Mouse (Mus musculus) 3134 (cell line): ENCODE data around the gene Mpv17.

Experiments
- DNase-seq: peaks from one replicate; pipeline ENCODE4 v3.0.0-alpha.2; 2011; ENCODE audit warnings: low spot score; ENCODE audit not compliant: insufficient read length; ENCODE audit errors: extremely low read depth

Gene Mpv17

GRCm38 (mm10) chr5:31110781-31111180, 43.3 kb downstream of the Mpv17 start:
- DNase-seq = no peak

- DNase-seq = no peak
Measured at GRCm38 (mm10) chr5:31108000-31108490, 46.0 kb downstream of the Mpv17 start, which contains the start of gene Slc30a3. Gene Slc30a3 (minus strand): TSS chr5:31108237.

DNA sequence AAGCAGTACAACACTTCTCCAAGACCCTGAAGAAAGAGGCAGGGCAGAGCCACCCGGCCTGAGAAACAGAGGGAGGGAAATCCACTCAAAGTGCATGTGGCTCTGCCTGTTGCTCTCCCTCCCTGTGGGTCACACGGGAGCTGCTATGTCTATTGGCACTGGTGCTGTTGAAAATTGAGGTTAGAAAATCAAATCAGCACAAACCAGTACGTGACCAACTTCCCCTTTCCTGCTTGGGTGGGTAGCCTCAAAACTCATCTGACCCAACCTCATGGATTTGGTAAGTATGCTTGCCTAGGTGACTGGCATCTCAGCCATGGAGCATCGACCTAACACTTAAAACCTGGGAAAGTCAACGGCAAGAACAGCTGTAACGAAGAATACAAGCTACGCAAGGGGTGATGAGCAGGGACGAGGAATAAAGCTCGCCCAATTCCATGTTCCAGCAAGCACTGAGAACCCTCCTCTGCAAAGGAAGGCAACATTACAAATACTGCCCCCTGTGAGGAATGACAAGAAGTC, 48.2 kb downstream of the Mpv17 start, which contains the start of gene Dnajc5g:
Gene Dnajc5g (plus strand): TSS at position 472 of the 522 bp plus-strand sequence.
- DNase-seq = no peak

- DNase-seq = no peak
Measured at GRCm38 (mm10) chr5:31095711-31096480, 58.2 kb downstream of the Mpv17 start.

DNA sequence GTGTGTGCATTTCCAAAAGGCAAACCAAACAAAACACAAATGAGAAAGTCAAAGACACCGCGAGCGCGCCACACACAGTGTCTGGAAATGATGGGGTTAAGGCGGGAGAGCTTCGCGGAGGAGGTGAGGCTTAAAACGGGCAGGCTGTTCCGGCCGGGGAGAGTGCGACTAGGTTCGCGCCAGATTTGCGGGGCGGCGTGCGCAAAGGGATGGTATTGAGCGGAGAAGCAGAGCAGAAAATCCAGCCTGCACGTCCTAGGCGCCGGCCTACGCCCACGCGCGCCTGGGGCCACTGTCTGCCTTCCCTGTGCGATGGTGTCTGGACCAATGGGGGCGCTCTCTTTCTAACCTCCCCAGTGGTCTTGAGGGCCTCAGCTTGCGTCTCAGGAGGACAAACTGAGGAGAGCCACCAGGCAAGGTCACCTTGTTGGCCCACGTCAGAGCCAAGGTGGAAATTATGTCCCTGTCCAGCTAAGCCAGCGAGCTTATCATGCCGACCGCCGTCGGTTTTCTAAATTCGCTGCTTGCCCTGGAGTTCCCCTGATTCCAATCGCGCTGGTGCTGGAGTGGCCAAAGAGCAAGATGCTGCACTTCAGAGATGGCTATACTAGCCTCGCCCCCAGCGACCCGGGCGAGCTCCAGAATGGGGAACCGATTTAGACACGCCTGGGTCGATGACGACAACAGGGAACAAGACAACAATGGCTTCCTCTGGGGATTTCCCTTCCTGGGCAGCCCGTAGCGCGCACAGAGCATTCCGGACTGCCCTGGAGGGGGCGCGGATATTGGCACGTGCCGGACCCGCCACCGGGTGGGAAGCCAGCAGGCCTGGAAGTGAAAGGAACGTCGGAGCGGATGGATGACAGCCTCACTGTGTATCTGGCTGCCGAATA, 59.0 kb downstream of the Mpv17 start:
- no peak for DNase-seq

GRCm38 (mm10) chr5:31094100-31094798, 59.8 kb downstream of the Mpv17 start:
- no peak for DNase-seq

- no peak for DNase-seq
Measured at GRCm38 (mm10) chr5:31093151-31094041, 60.7 kb downstream of the Mpv17 start.

GRCm38 (mm10) chr5:31092231-31092975, 61.6 kb downstream of the Mpv17 start:
- no peak for DNase-seq
